Comparison of ENCODE assay signal across 8 mouse cellular contexts in genomic region chr2:116009097-116009970, GRCm38 (mm10). TPM values are rescaled to one million over a fixed set of nuclear protein-coding genes. Genes with fewer than 3 reads are reported as not detected.
DNase-seq lines count a peak whose midpoint lies in the region; ATAC-seq and TF ChIP-seq lines count a peak whose summit lies in the region.

No protein-coding gene starts in this region.

- TF ChIP-seq CTCF in heart, postnatal 0 days (IDR thresholded peaks at IDR 0.05; ENCODE audit: low read depth) = no peak

- H3K27me3 ChIP-seq in heart, postnatal 0 days (ENCODE audit: control insufficient read depth, insufficient read depth, low read length) = no peaks in the 10 kb centered on the region
- no peaks in the 10 kb centered on the region; the same call in 1 of the 2 replicates for H3K27me3 ChIP-seq in embryonic facial prominence, embryonic 12.5 days
- no peaks in the 10 kb centered on the region for H3K27me3 ChIP-seq in neural tube, embryonic 12.5 days (replicated peaks)

- H3K4me1 ChIP-seq in heart, postnatal 0 days (ENCODE audit: control insufficient read depth, insufficient read depth) = 0 out of 2 replicates have a peak, but pooled peaks cover 4% of the 10 kb centered on the region
- H3K4me1 ChIP-seq in embryonic facial prominence, embryonic 12.5 days = peaks cover 11% of the 10 kb centered on the region
- H3K4me1 ChIP-seq in neural tube, embryonic 12.5 days = peaks cover 34% of the 10 kb centered on the region

- no peak overlapping the region for H3K9ac ChIP-seq in heart, postnatal 0 days (replicated peaks; ENCODE audit: low read depth, low read length)
- no peak overlapping the region for H3K9ac ChIP-seq in embryonic facial prominence, embryonic 12.5 days
- peak overlapping the region; percentile 47 for H3K9ac ChIP-seq in neural tube, embryonic 12.5 days

- no peaks in the 10 kb centered on the region for H3K9me3 ChIP-seq in heart, postnatal 0 days (replicated peaks; ENCODE audit: control insufficient read depth, low read length)
- no peaks in the 10 kb centered on the region for H3K9me3 ChIP-seq in embryonic facial prominence, embryonic 12.5 days
- H3K9me3 ChIP-seq in neural tube, embryonic 12.5 days = no peaks in the 10 kb centered on the region

- H3K4me2 ChIP-seq in heart, postnatal 0 days (ENCODE audit: low read depth, low read length) = peak overlapping the region; percentile 20; the same call in 1 of the 2 replicates
- peak overlapping the region; percentile 30 for H3K4me2 ChIP-seq in embryonic facial prominence, embryonic 12.5 days (replicated peaks)
- H3K4me2 ChIP-seq in neural tube, embryonic 12.5 days (replicated peaks) = peak overlapping the region; percentile 58

- H3K27ac ChIP-seq in heart, postnatal 0 days (ENCODE audit: low read depth) = no peak overlapping the region
- 0 out of 2 replicates have a peak overlapping the region, but pooled peaks have one; percentile 41 for H3K27ac ChIP-seq in embryonic facial prominence, embryonic 12.5 days
- H3K27ac ChIP-seq in neural tube, embryonic 12.5 days = peak overlapping the region; percentile 69

- no peak overlapping the region for H3K4me3 ChIP-seq in heart, postnatal 0 days (ENCODE audit: low read depth, low read length)
- H3K4me3 ChIP-seq in embryonic facial prominence, embryonic 12.5 days = 0 out of 2 replicates have a peak overlapping the region, but pooled peaks have one; percentile 6
- H3K4me3 ChIP-seq in neural tube, embryonic 12.5 days = peak overlapping the region; percentile 22; the same call in 1 of the 2 replicates

- 52% methylated on average over 20 of the region's 20 CpGs for WGBS in heart, postnatal 0 days
- WGBS in embryonic facial prominence, embryonic 12.5 days = 25% methylated on average over 20 of the region's 20 CpGs
- 4% methylated on average over 20 of the region's 20 CpGs for WGBS in neural tube, embryonic 12.5 days

- 0 out of 2 replicates have a peak, but pooled peaks cover 3% of the 10 kb centered on the region for H3K36me3 ChIP-seq in heart, postnatal 0 days (replicated peaks; ENCODE audit: control insufficient read depth, insufficient read depth, low read length)
- H3K36me3 ChIP-seq in embryonic facial prominence, embryonic 12.5 days = no peaks in the 10 kb centered on the region
- peaks cover 17% of the 10 kb centered on the region for H3K36me3 ChIP-seq in neural tube, embryonic 12.5 days

- ATAC-seq in heart, postnatal 0 days (ENCODE audit: insufficient read depth, low read depth) = no peak
- ATAC-seq in embryonic facial prominence, embryonic 12.5 days (ENCODE audit: insufficient number of reproducible peaks, insufficient read depth, low FRiP score, low TSS enrichment) = no peak
- ATAC-seq in neural tube, embryonic 12.5 days (ENCODE audit: low FRiP score, low read depth) = peak; percentile 92

- intact Hi-C loops in left cerebral cortex, postnatal 10 days (cut with DNase I) = no loop called here

- DNase-seq in heart, postnatal 0 days (ENCODE audit: low spot score) = no peak
- no peak for DNase-seq in heart, adult 8-10 months (ENCODE audit: low spot score)
- peak; percentile 28 to 44 for DNase-seq in left cerebral cortex, postnatal 10 days (ENCODE audit: extremely low spot score in 1 of 2, low spot score in 2 of 2)
- no peak for DNase-seq in gastrocnemius, adult 18-20 months (ENCODE audit: low spot score)
- no peak for DNase-seq in cerebellum, postnatal 25 days
- DNase-seq in c-Kit-positive CD71-positive TER-119-positive erythroid progenitor cells, embryonic 14.5 days (ENCODE audit: low spot score) = no peak

- TF ChIP-seq EP300 in heart, postnatal 0 days (IDR thresholded peaks at IDR 0.05; ENCODE audit: low read depth) = no peak

RNA-seq across cellular contexts. Expression of gene Meis2, which starts 56.3 kb away (rescaled TPM):
- total RNA-seq in heart, postnatal 0 days (2014; rRNA removed; ENCODE audit: low replicate concordance) = 30.5 and 42.2 TPM in 2 replicates
- 15.4 and 15.7 TPM in 2 replicates for polyA plus RNA-seq in heart, postnatal 0 days (2015; fragmentation: Nextera tagmentation; extraction: Ambion mirVana)
- 10 to 100 TPM; 24.2 to 31.6 (median 28.8) TPM for total RNA-seq in heart, adult 8-10 months (2022)
- polyA plus RNA-seq in embryonic facial prominence, embryonic 12.5 days (2016; fragmentation: Nextera tagmentation; extraction: Ambion mirVana) = 71.2 and 71.7 TPM in 2 replicates
- 100 to 1,000 TPM in 1 of 2 experiments, 10 to 100 TPM in 1; 98.2 to 110 TPM for total RNA-seq in left cerebral cortex, postnatal 10 days (2021)
- polyA plus RNA-seq in neural tube, embryonic 12.5 days (2016; fragmentation: Nextera tagmentation; extraction: Ambion mirVana) = 108 and 120 TPM in 2 replicates
- total RNA-seq in gastrocnemius, adult 18-20 months (2021) = 1 to 10 TPM; 1.3 to 1.4 TPM

Comparison
In these comparisons a context has a peak if more than half of its experiments do, and no peak if none do; other contexts are left out.
1. DNase-seq: peak in left cerebral cortex, postnatal 10 days (2 of 2); none in heart, postnatal 0 days (single experiment), heart, adult 8-10 months (single experiment), gastrocnemius, adult 18-20 months (single experiment), cerebellum, postnatal 25 days (0 of 2) and c-Kit-positive CD71-positive TER-119-positive erythroid progenitor cells, embryonic 14.5 days (single experiment).
2. RNA of gene Meis2, which starts 56.3 kb away (total RNA-seq): 98.2 to 110 TPM in left cerebral cortex, postnatal 10 days, 30.5 to 42.2 TPM in heart, postnatal 0 days and 24.2 to 31.6 TPM in heart, adult 8-10 months; 1.3 to 1.4 TPM in gastrocnemius, adult 18-20 months; every median in the first group is over 10 times any median in the second.
3. Peak in every context shown above with its lines, with median percentiles within 50 percentile points of each other: H3K4me2 ChIP-seq.